Mouse (Mus musculus): Measurements from ENCODE around the gene Telo2. TPM values are rescaled to one million over a fixed set of nuclear protein-coding genes. Genes with fewer than 3 reads are reported as not detected.
A peak's percentile ranks its signal among the peaks of the same experiment; 100 is the strongest.
"Not testable (repeated sequence)": the region's sequence is repeated elsewhere in the genome, so short reads cannot be mapped to it uniquely, and the experiment has no call there.

The Telo2 gene
- polyA plus RNA-seq, 1 experiment from 2014 or later = 27.3 TPM

DNA sequence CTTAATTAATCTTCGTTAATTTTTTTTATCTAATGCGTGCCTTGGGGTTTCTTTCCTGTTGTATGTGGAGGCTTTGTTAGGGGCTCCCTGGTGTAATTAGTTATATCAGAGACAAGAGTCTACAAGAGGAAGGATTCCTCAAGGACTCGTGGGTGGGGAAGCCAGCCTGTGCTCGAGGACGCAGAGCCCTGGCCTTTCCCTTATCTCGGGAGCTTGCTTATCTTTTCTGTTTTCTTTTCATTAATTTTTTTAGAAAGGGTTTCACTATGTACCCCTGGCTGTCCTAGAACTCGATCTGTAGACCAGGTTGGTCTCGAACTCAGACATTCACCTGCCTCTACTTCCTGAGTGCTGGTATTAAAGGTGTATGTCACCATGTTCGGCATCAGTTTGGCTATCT lies 11.9 kb upstream of the Telo2 start:
- Histone ChIP-seq H3K27ac (ENCODE audit: low read depth, low read length) (no peak overlapping the region), H3K9me3 (replicated peaks; ENCODE audit: control insufficient read depth, low read length) (no peaks in the 10 kb centered on the region), H3K4me2 (ENCODE audit: low read length) (no peak overlapping the region), H3K27me3 (replicated peaks; ENCODE audit: control insufficient read depth, insufficient read depth, low read length) (no peaks in the 10 kb centered on the region), H3K9ac (ENCODE audit: low read length) (no peak overlapping the region), H3K36me3 (ENCODE audit: control insufficient read depth, insufficient read depth, low read length) (no peaks in the 10 kb centered on the region), H3K4me1 (ENCODE audit: control insufficient read depth, insufficient read depth, low read length) (no peaks in the 10 kb centered on the region), H3K4me3 (ENCODE audit: low read depth, low read length) (no peak overlapping the region)
- DNase-seq (ENCODE audit: low spot score) (no peak), ATAC-seq (no peak)
- WGBS = 72% methylated on average over 9 of the region's 9 CpGs

- WGBS = 74% methylated on average over 8 of the region's 8 CpGs
- peak; percentile 37 for DNase-seq (ENCODE audit: low spot score)
- Histone ChIP-seq H3K4me1 (ENCODE audit: control insufficient read depth, insufficient read depth, low read length) (no peaks in the 10 kb centered on the region), H3K9ac (ENCODE audit: low read length) (no peak overlapping the region), H3K9me3 (replicated peaks; ENCODE audit: control insufficient read depth, low read length) (no peaks in the 10 kb centered on the region), H3K36me3 (ENCODE audit: control insufficient read depth, insufficient read depth, low read length) (no peaks in the 10 kb centered on the region), H3K27ac (ENCODE audit: low read depth, low read length) (no peak overlapping the region), H3K27me3 (replicated peaks; ENCODE audit: control insufficient read depth, insufficient read depth, low read length) (no peaks in the 10 kb centered on the region; the same call in 1 of the 2 replicates), H3K4me3 (ENCODE audit: low read depth, low read length) (no peak overlapping the region), H3K4me2 (ENCODE audit: low read length) (no peak overlapping the region)
- ATAC-seq = no peak
These were observed 11.3 kb upstream of the Telo2 start for GRCm38 (mm10) chr17:25127079-25127478.

DNA sequence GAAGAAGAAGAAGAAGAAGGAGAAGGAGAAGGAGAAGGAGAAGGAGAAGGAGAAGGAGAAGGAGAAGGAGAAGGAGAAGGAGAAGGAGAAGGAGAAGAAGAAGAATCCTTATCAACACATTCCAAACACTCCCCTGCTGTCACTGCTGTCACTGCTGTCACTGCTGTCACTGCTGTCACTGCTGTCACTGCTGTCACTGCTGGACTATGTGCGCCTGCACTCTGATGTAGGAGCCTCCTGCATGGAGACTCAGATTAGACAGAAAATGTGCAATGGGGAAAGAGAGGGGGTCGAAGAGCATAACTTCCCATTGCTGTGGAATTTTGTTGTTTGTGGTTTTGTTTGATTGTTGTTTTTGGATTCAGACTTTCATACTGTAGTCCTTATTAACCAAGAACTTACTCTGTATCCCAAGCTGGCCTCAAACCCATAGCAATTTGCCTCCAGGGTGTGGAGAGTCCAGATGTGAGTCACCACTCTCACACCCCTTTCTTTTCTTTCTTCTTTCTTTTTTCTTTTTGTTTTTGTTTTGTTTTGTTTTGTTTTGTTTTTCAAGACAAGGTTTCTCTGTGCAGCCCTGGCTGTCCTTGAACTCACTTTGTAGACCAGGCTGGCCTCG lies 9.8 kb upstream of the Telo2 start:
- H3K4me1 ChIP-seq (ENCODE audit: control insufficient read depth, insufficient read depth, low read length); H3K9ac ChIP-seq (ENCODE audit: low read length); H3K4me3 ChIP-seq (ENCODE audit: low read depth, low read length); DNase-seq (ENCODE audit: low spot score); H3K27me3 ChIP-seq (replicated peaks; ENCODE audit: control insufficient read depth, insufficient read depth, low read length); H3K9me3 ChIP-seq (replicated peaks; ENCODE audit: control insufficient read depth, low read length); H3K4me2 ChIP-seq (ENCODE audit: low read length); H3K27ac ChIP-seq (ENCODE audit: low read depth, low read length); ATAC-seq; H3K36me3 ChIP-seq (ENCODE audit: control insufficient read depth, insufficient read depth, low read length): not testable (repeated sequence)
- 74% methylated on average over 3 of the region's 3 CpGs for WGBS

GRCm38 (mm10) chr17:25123979-25124378 lies 8.2 kb upstream of the Telo2 start:
- DNase-seq (ENCODE audit: low spot score) (no peak), ATAC-seq (no peak)
- Histone ChIP-seq H3K36me3 (ENCODE audit: control insufficient read depth, insufficient read depth, low read length) (no peaks in the 10 kb centered on the region), H3K27ac (ENCODE audit: low read depth, low read length) (no peak overlapping the region), H3K4me3 (ENCODE audit: low read depth, low read length) (no peak overlapping the region), H3K4me1 (ENCODE audit: control insufficient read depth, insufficient read depth, low read length) (no peaks in the 10 kb centered on the region), H3K27me3 (replicated peaks; ENCODE audit: control insufficient read depth, insufficient read depth, low read length) (no peaks in the 10 kb centered on the region; the same call in 1 of the 2 replicates), H3K4me2 (ENCODE audit: low read length) (no peak overlapping the region), H3K9ac (ENCODE audit: low read length) (no peak overlapping the region), H3K9me3 (replicated peaks; ENCODE audit: control insufficient read depth, low read length) (no peaks in the 10 kb centered on the region)
- 27% methylated on average over 7 of the region's 7 CpGs for WGBS

DNA sequence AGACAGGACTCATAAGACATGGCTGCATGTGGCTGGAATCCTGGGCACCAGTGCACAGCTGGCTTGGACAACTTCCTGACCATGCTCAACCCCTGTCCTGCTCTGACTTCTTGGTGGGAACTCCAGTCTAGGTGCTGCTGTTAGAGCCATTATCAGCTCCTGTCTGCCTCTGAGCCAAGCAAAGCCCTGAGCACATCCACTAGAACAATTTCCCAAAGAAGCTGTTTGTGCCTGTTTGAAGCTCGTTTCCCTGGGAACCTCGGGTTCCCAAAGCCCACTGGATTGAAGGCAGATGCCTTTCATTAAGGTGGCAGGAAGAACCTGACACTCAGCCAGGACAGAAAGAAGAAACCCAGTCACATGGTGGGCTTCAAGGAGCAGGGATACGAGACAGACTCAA lies 4.6 kb upstream of the Telo2 start, which contains the start of gene Ptx4:
Gene Ptx4 (plus strand): TSS at position 355 of the 400 bp plus-strand sequence.
- Histone ChIP-seq H3K4me1 (ENCODE audit: control insufficient read depth, insufficient read depth, low read length) (no peaks in the 10 kb centered on the region), H3K27ac (ENCODE audit: low read depth, low read length) (no peak within 1 kb of the TSS), H3K9ac (ENCODE audit: low read length) (no peak within 1 kb of the TSS), H3K36me3 (ENCODE audit: control insufficient read depth, insufficient read depth, low read length) (no peaks in the 10 kb centered on the region), H3K4me3 (ENCODE audit: low read depth, low read length) (no peak within 1 kb of the TSS), H3K9me3 (replicated peaks; ENCODE audit: control insufficient read depth, low read length) (no peaks in the 10 kb centered on the region), H3K27me3 (replicated peaks; ENCODE audit: control insufficient read depth, insufficient read depth, low read length) (no peaks in the 10 kb centered on the region; the same call in 1 of the 2 replicates), H3K4me2 (ENCODE audit: low read length) (no peak within 1 kb of the TSS)
- 39% methylated on average over 3 of the region's 3 CpGs for WGBS
- no peak for DNase-seq (ENCODE audit: low spot score)
- no peak for ATAC-seq

DNA sequence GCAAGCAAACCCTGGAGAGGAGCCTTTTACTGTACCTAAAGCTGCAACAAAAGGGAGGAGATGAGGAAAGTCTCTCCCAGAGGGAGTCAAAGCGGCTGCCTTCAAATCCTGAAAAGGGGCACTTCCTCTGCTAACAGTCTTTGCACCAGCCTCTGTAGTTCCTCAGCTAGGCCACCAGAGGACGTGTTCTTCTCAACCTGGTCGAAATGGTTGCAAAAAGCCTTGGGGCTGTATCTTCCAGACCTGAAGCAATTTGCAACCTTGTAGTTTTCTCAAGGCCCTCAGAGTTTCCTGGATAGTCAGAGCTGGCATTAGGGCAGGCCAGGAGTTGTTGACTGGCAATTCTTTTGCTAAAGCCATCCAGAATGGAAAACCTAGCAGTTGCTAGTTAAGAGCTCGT lies 1.5 kb upstream of the Telo2 start:
- no peak overlapping the region for H3K4me2 ChIP-seq (ENCODE audit: low read length)
- H3K9me3 ChIP-seq (replicated peaks; ENCODE audit: control insufficient read depth, low read length) = no peaks in the 10 kb centered on the region
- H3K4me3 ChIP-seq (ENCODE audit: low read depth, low read length) = no peak overlapping the region
- no peak overlapping the region for H3K9ac ChIP-seq (ENCODE audit: low read length)
- peaks cover 6% of the 10 kb centered on the region for H3K4me1 ChIP-seq (ENCODE audit: control insufficient read depth, insufficient read depth, low read length)
- WGBS = 28% methylated on average over 4 of the region's 4 CpGs
- H3K27me3 ChIP-seq (replicated peaks; ENCODE audit: control insufficient read depth, insufficient read depth, low read length) = no peaks in the 10 kb centered on the region; the same call in 1 of the 2 replicates
- ATAC-seq (no peak), DNase-seq (ENCODE audit: low spot score) (no peak)
- H3K27ac ChIP-seq (ENCODE audit: low read depth, low read length) = no peak overlapping the region
- H3K36me3 ChIP-seq (ENCODE audit: control insufficient read depth, insufficient read depth, low read length) = peaks cover 2% of the 10 kb centered on the region; the same call in 1 of the 2 replicates

DNA sequence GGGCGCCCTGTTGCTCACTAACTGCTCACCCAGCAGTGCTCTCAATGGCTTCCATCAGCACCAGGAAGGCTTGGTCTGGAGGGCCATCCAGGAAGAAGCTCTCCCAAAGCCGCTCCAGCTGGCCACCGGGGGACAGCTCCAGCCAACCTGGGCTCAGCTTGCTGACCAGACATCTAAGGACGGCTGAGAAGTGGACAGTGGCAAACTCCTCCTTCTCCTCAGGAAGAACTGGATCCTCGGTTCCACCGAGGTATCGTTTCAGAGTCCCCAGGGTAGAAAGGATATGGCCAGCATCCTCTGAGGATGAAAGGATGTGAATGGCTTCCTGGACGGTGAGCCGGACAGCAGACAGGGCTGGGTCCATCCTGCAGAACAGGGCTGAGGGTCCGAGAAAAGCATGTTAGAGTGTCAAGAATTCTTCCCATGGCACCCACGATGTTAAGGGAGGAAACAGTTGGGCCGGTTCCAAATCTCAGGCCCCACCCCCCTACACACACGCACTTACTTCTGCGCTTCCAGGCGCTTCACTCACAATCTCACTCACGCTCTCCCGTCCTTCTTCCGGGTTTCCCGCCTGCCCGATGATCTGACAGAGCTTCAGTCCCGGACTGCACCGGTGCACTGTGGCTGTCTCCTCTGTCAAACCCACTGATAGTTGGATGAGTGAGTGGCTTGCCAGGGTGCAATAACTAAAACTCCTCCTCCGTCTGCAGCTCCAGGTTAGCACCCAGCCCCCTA lies 690 bp downstream of the Telo2 start:
- ATAC-seq = peak; percentile 61
- 11% methylated on average over 23 of the region's 23 CpGs for WGBS
- peak; percentile 51 for DNase-seq (ENCODE audit: low spot score)

DNA sequence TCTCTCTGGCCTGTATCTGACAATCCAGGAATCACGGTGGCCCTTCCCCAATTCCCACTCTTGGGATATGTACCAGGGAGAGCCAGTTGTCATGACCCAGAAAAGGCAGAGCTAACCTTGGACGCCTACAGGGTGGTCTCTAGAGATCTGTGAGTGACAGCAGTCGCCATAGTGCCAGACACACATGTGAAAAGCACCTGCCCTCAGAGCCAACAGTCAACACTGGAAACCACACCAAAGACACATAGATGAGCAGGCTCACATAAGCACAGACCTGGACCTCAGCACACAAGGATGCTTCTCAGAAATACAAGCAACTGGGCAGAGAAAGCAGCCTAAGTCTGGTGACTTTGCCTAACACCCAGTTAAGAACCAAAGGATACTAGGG lies 3.4 kb downstream of the Telo2 start:
- 81% methylated on average over 3 of the region's 3 CpGs for WGBS
- Histone ChIP-seq H3K4me3 (ENCODE audit: low read depth, low read length) (no peak overlapping the region), H3K9me3 (replicated peaks; ENCODE audit: control insufficient read depth, low read length) (no peaks in the 10 kb centered on the region), H3K27ac (ENCODE audit: low read depth, low read length) (peak overlapping the region; percentile 18; the same call in 1 of the 2 replicates), H3K36me3 (ENCODE audit: control insufficient read depth, insufficient read depth, low read length) (peaks cover 38% of the 10 kb centered on the region), H3K4me2 (ENCODE audit: low read length) (no peak overlapping the region), H3K27me3 (replicated peaks; ENCODE audit: control insufficient read depth, insufficient read depth, low read length) (no peaks in the 10 kb centered on the region), H3K9ac (ENCODE audit: low read length) (no peak overlapping the region), H3K4me1 (ENCODE audit: control insufficient read depth, insufficient read depth, low read length) (peaks cover 6% of the 10 kb centered on the region)
- ATAC-seq (no peak), DNase-seq (ENCODE audit: low spot score) (no peak)

More for the DNA sequence above, 690 bp downstream of the Telo2 start:
- peak overlapping the region; percentile 82 for H3K9ac ChIP-seq (ENCODE audit: low read length)
- peak overlapping the region; percentile 98 for H3K4me2 ChIP-seq (ENCODE audit: low read length)
- peak overlapping the region; percentile 60 for H3K4me3 ChIP-seq (ENCODE audit: low read depth, low read length)
- peak overlapping the region; percentile 88 for H3K27ac ChIP-seq (ENCODE audit: low read depth, low read length)
- no peaks in the 10 kb centered on the region for H3K9me3 ChIP-seq (replicated peaks; ENCODE audit: control insufficient read depth, low read length)
- peaks cover 6% of the 10 kb centered on the region for H3K4me1 ChIP-seq (ENCODE audit: control insufficient read depth, insufficient read depth, low read length)
- no peaks in the 10 kb centered on the region for H3K27me3 ChIP-seq (replicated peaks; ENCODE audit: control insufficient read depth, insufficient read depth, low read length)
- H3K36me3 ChIP-seq (ENCODE audit: control insufficient read depth, insufficient read depth, low read length) = peaks cover 18% of the 10 kb centered on the region
